Mouse (Mus musculus) MEL-GATA-1-ER (cell line): ENCODE results near the gene Glra4.
"Not testable (repeated sequence)": the region's sequence is repeated elsewhere in the genome, so short reads cannot be mapped to it uniquely, and the experiment has no call there.

Experiments
- DNase-seq: peaks from one replicate; pipeline ENCODE4 v3.0.0-alpha.2; 2012; ENCODE audit warnings: low read depth; ENCODE audit errors: extremely low read depth

Gene Glra4

DNA sequence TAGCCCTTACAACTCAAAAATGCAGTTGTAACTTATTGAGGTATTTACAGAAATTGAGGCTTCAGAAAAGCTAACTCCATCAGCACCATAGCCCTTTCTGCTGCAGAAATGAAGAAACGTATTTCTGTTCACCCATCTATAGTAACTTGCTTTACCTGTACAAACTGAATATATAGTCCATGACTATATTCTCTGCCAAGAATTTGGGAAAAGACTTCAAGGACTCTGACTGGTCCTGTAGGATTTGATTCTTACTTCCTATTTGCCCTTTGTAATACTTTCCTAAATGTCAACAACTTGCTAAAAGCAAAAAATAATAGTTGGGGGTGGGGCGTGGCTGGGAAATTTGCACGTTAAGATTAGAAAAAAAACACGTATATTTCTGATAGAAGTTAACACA, 47.9 kb downstream of the Glra4 start:
- DNase-seq, result no peak

DNA sequence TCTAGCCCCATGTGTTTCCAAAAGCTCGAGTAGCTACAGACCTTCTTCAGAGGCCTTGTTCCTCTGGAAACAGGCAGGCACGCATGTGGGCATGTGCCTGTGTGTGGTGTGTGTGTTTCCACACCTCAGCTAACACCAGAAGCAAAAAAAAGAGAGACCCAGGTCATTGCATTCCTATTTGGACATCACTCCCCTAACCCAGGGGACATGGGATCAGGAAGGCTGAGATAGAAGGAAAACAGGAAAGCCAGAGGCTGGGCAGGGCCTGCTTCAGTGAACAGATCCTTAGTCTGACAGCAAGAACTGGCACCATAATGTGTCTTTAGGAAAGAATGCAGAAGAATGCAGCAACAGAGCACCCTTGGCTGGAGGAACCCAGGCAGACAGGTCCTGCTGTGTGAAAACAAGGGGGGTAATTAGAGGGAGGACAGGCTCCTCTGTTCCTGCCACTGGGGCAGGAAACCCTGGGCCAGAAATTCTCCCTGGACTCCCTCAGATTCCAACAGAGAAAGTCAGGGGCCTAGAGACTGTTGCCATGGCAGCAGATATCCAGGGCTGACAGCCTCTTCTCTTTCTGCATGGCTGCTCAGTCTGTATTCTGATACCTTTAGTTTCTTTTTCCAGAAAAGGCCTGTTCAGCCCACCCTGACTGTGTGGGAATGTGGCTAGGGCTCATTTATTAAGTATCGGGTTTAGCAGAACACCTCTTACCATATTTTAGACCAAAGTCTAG, 65.0 kb downstream of the Glra4 start:
- DNase-seq, result not testable (repeated sequence)

DNA sequence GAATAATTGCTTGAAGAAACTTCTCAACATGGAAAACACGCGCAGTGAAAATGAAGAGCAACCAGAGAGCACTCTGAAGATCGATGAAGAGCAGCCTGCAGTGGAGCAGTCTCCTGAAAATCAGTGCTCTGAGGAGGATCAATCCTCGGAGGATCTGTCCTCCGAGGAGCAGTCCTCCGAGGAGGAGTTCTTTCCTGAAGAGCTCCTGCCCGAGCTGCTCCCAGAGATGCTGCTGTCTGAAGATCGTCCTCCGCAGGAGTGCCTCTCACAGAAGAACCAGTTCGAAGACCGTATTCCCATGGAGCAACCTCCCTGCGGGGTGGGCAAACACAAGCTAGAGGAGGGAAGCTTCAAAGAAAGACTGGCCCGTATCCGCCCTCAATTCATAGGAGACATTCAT, 71.2 kb downstream of the Glra4 start:
- DNase-seq, result no peak

DNA sequence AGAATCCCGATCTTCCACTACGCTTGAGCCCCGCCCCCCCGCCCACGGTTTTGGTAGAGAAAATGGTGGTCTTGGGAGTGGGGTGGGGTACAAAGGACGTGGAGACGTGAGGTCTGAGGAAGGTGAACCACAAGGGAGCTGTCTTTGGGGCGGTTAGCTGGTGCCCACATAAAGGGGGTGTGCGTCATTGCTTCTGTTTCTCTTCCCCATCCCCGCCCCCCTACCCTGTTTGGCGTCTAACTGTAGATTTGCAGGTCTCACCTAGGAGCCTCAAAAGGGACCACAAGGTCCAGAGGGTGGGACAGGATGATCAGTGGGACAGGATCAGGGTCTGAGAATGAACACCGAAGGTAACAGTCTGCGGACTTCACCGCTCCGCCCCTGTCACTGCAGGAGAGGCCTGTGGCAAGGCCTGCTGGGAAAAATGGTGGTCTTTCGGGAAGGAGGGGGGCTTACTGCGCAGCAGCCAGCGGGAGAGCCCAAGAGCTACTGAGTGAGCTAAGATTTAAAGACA, 71.7 kb downstream of the Glra4 start:
- DNase-seq, result no peak
